Mouse (Mus musculus): Measurements from ENCODE around the gene Ung.

Gene Ung

GRCm38 (mm10) chr5:114130211-114130605 is at the start of gene Ung:
Ung (plus strand) TSS chr5:114130386.
- DNase-seq, result peak; percentile 74

DNA sequence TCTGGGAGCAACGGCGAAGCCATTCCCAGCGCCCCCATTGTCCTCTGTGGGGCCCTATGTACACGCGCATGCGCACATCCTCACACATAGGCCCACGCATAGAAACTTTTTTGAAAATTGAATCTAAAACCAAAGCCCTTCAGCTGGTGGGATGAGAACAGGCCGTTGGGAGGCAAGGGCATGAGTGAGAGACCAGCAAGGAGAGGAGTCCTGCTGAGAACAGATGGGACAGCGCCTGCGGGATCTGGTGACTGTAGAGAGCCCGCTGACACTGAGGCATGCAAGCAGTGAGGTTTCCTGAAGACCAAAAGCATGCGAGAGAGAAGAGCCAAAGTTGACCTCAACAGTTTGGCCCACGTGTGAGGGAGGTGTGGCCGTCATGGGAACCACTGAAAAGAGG is 44.7 kb upstream of the Ung start:
- no peak for DNase-seq

GRCm38 (mm10) chr5:114087875-114088480 is 42.2 kb upstream of the Ung start:
- DNase-seq, result peak; percentile 54

DNA sequence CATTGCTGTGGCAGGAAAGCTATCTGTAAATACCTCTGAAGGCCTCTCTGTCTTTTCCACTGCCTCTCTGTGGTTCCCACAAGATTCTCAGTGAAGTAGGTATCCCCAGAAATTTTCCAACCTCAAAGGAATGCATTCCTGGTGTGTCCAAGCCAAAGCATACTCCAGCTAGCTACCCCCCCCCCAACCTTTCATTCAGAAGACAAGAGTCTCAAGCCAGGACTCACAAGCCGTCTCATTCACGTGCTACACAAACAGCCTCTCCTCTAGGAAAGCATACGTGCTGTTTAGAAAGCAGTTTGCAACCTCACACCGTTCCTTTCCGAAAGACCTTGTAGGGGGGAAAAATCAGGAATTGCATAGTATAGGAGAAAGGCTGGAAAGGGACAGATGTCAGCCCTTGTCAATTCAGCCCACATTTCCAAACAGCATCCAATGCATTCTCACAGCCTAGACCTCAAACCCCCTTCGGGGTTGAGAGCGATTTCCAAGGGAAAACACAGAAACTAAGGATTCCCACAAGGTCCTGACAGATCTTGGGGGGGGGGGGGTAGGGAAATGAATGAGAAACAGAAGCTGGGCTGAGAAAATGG is 39.7 kb upstream of the Ung start:
- peak; percentile 21 for DNase-seq

- DNase-seq, result peak; percentile 92
Measured at GRCm38 (mm10) chr5:114091057-114091807, 39.0 kb upstream of the Ung start, which contains the start of gene Svop. Svop (minus strand) TSS chr5:114091570.

- peak; percentile 95 for DNase-seq
Measured at GRCm38 (mm10) chr5:114099709-114100389, 30.3 kb upstream of the Ung start.

DNA sequence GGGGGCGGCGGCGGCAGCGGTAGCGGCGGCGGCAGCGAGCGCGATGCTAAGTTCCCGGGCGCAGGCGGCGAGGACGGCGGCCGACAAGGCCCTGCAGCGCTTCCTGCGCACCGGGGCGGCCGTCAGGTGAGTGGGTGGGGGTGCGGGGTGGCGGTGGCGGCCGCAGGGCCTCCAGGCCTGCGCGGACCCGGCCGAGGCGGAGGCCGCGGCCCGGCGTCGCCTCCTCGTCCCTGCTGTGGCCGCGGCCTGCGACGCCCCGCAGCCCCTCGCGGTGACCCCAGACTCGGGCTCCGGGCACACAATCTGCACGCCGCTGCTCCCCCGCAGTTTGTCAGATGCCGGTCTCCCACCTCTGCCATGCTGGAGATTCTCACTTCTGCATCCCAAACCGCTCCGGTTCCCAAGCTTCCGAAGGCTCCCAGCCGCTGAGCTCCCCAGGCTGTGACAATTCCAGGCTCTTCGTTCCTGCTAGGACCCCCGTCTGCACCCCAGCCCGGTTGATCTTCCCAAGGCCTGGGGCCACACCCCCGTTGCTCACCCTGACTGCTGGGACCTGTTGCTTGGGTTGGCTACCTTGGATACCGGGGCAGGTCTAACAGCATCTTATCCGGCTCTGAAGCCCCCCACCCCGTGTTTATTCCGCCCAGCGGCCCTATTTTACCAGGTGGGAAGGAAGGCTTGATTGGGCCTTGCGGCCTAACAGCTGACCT is 29.6 kb upstream of the Ung start:
- DNase-seq, result no peak

- no peak for DNase-seq
Measured at GRCm38 (mm10) chr5:114101873-114102272, 28.3 kb upstream of the Ung start.

DNA sequence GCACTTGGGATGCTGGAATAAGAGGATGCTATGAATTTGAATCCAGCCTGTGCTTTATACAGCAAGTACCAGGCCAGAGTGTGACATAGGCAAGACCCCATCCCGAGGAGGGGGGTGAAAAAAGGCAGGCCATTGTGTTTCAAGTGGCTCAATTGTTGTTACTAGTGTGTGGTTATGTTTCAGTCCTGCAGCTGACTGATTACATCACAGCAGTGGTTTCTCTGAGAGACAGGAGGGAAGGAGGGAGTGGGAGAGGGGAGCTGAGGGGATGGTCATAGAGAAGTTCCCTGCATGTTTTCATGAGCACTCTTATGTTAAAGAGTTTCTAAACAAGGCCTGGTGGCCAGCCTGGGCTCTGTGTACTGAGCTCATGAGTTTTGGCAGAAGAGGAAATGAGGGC is 27.4 kb upstream of the Ung start:
- no peak for DNase-seq

- DNase-seq, result no peak
Measured at GRCm38 (mm10) chr5:114106391-114106935, 23.7 kb upstream of the Ung start.

DNA sequence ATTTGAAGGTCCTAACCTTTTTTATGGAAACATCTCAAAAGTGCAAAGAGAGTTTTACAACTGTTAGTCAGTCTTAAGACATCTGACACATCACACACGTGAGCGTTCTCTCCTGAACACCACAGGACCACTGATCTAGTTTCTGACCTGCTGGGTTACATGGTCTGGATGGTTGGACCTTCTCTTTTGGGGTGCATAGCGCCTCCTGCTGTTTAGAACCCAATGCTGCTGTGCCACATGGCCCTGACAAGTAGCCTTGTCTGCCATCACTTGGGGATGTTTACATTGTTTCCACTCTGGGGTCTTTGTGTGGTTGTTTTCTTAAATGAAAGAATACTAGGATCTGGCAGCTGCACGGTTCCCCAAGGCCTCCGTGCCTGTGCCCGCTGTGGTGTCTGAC is 16.9 kb upstream of the Ung start:
- DNase-seq, result no peak

DNA sequence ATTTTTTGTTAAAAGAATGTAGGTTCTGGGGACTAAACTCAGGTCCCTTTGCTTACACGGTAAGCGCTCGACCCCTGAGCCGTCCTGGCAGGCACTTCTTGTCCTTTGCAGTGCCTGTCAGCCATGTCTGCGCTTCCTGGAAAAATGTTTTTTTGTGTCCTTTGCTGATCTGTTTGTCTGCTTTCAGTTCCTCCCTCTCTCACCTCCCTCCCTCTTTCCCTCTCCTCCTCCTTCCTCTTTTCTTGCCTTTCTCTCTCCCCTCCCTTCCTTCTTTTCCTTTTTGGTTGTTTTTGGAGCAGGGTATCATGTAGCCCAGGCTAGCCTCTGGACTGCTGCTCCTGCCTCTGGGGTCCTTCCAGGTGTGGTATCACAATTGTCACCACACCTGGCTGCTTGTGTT is 15.2 kb upstream of the Ung start:
- no peak for DNase-seq

DNA sequence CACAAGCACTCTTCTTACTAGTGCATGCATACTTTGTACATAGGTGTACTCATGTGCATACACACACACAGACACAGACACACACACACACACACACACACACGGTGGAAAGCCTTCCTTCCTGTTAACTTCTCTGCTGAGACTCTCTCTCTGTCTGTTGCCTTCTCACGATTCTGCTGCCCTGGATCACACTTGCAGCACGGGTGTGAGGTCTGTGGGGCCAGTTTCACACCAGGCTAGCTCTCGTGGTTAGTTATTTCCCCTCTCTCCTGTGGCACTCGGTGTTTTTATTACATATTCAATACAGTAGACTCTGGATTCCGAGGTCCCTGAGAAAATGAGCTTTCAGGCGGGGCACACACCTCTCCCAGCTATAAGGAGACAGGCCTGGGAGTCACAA is 13.6 kb upstream of the Ung start:
- DNase-seq, result no peak

- DNase-seq, result no peak
Measured at GRCm38 (mm10) chr5:114119806-114120205, 10.4 kb upstream of the Ung start.

DNA sequence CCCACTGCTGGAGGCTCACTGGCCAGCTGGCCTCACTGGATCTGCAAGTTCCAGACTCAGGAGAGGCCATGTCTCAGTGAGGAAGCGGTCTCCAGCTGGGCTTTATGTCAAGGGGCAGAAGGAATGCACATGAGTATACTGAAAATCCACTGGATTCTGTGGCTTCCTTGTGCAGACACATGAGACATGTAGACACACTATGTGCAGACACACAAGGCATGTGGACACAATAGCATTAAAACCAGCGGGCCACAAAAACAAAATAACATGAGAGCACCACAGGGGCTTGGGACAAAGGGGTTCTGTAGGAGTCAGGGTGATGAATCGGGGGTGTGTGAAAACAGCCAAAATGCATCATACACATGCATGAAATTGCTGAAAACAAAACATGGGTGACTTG is 4.2 kb upstream of the Ung start:
- no peak for DNase-seq

DNA sequence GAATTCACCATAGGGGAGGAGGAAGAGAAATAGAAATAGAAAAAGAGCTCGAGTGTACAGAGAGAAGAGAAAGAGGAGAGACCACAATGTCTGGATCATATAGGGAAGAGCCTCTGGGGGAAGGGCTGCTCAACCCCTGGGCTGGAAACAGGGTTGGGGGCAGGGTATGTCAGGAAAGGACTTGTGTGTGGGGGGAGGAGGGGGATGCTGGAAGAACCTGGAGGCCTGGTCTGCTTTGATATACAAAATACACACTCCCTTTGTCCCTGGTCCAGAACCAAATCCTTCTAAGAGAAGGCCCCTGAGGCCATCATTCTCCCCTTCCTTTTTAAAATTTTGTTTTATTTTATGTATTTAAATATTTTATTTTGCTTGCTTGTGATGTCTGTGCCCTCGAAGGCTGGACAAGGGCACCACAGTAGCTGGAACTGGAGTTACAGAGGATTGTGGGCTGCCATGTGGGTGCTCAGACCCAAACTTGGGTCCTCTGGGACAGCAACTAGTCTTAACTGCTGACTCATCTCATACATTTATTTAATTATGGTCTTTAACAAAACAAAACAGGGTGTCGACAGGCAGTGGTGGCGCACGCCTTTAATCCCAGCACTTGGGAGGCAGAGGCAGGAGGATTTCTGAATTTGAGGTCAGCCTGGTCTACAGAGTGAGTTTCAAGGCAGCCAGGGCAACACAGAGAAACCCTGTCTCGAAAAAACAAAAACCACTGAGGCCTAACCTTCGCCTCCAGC is 3.5 kb upstream of the Ung start:
- no peak for DNase-seq

GRCm38 (mm10) chr5:114127374-114128349 is 2.5 kb upstream of the Ung start, which contains the start of gene Alkbh2:
Alkbh2 (minus strand) TSS chr5:114128218.
- DNase-seq, result peak; percentile 88

- DNase-seq, result no peak
Measured at GRCm38 (mm10) chr5:114129550-114130210, 506 bp upstream of the Ung start.

DNA sequence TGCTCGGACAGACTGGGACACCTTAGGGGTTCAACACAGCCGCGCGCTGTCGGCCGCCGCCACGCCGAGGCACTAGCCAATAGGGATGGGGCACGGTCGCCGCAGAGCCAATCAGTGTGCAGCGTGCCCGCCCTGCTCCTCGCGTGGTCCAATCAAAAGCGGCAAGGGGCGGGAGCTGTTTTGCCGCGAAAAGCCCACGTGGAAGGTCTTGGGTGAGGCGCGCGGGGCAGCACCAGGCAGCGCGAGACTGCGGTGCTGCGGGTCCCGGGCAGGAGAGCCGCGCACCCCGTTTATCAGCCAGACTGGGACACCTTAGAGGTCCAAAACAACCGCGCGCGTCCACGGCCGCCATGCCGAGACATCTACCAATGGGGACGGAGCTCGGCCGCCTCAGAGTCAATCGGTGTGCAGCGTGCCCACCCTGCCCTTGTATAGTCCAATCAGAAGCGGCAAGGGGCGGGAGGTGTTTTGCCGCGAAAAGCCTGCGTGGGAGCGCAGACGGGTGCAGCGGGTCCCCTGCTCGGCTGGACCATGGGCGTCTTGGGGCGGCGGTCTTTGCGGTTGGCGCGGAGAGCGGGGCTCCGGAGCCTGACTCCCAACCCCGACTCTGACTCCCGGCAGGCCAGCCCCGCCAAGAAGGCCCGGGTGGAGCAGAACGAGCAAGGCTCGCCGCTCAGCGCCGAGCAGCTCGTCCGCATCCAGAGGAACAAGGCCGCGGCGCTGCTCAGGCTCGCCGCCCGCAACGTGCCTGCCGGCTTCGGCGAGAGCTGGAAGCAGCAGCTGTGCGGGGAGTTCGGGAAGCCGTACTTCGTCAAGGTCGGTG is 723 bp downstream of the Ung start:
- DNase-seq, result peak; percentile 96

Data from retina, postnatal 1 day (tissue).